Mouse (Mus musculus): Measurements from ENCODE around the gene Dnajb6.

DNA sequence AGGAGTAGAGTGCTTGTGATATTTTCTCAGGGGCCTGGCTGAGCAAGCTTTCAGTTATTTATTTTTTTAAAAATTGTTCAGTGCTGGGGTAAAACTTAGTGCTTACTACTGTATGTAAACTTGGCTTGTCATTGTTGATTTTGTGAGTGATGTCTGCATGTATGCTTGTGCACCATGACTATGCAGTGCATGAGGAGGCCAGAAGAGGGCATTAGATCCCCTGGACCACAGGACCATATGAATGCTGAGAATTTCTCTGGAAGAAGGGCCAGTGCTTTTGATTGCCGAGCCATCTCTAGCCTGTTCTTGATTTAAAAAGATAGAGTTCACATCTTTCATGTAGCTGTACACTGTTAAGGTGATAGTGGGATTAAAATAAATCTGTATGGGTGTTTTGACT, 35.4 kb downstream of the Dnajb6 start:
- TF ChIP-seq CTCF (IDR thresholded peaks at IDR 0.05; ENCODE audit: low read depth) (peak; percentile 64), EP300 (optimal IDR thresholded peaks at IDR 0.05) (no peak)

All from stomach, postnatal 0 days (tissue).